Mouse (Mus musculus) ES-E14 (cell line): Measurements from ENCODE around the gene Bloc1s3. TPM values are rescaled to one million over a fixed set of nuclear protein-coding genes. Genes with fewer than 3 reads are reported as not detected.
A peak's percentile ranks its signal among the peaks of the same experiment; 100 is the strongest.

Experiments
- DNase-seq: peaks from one replicate; pipeline ENCODE4 v3.0.0-alpha.2; 2013; ENCODE audit warnings: low read depth, low spot score
- H3K27ac ChIP-seq: 2 replicates; pipeline ENCODE4 v1.5.1; 2012; ENCODE audit warnings: low read depth, mild to moderate bottlenecking, low read length, moderate library complexity, mixed read lengths; ENCODE audit not compliant: poor library complexity, insufficient read depth, severe bottlenecking
- H3K36me3 ChIP-seq: 2 replicates; pipeline ENCODE4 v1.6.1; 2012; ENCODE audit warnings: mild to moderate bottlenecking, low read length, moderate library complexity, mixed read lengths; ENCODE audit not compliant: control insufficient read depth, poor library complexity, insufficient read depth, severe bottlenecking
- H3K4me1 ChIP-seq, 2 experiments: fragments of 150-350 bp in 1 of 2; sonication (generic) in 1 of 2; 2 replicates each; pipeline ENCODE4 v1.6.1; 2012; ENCODE audit warnings: low read length in 2 of 2, mild to moderate bottlenecking in 1 of 2, mixed read lengths in 1 of 2; ENCODE audit not compliant: control insufficient read depth in 2 of 2, insufficient read depth in 2 of 2, poor library complexity in 1 of 2
- H3K4me3 ChIP-seq, 2 experiments: fragments of 150-350 bp in 1 of 2; sonication (generic) in 1 of 2; 2 replicates each; pipeline ENCODE4 v1.5.1; 2012; ENCODE audit warnings: low read length in 2 of 2, low read depth in 1 of 2, mild to moderate bottlenecking in 1 of 2, mixed read lengths in 1 of 2; ENCODE audit not compliant: insufficient read depth in 1 of 2, poor library complexity in 1 of 2, severe bottlenecking in 1 of 2
- H3K9ac ChIP-seq: 2 replicates; pipeline ENCODE4 v1.6.1; 2012; ENCODE audit warnings: low read depth, mild to moderate bottlenecking, low read length, mixed read lengths; ENCODE audit not compliant: poor library complexity, insufficient read depth, severe bottlenecking
- H3K9me3 ChIP-seq: fragments of 150-350 bp; sonication (generic); 2 replicates; pipeline ENCODE4 v1.6.1; 2012; ENCODE audit warnings: low read depth, mild to moderate bottlenecking, low read length; ENCODE audit not compliant: control insufficient read depth, insufficient read depth
- CHD2 ChIP-seq: IDR thresholded peaks from 2 replicates; pipeline ENCODE4 v1.6.1; 2014; ENCODE audit warnings: mild to moderate bottlenecking, low read depth, low read length, inconsistent platforms
- HCFC1 ChIP-seq: IDR thresholded peaks from 2 replicates; pipeline ENCODE4 v1.6.1; 2012; ENCODE audit warnings: low read length, inconsistent platforms, borderline replicate concordance; ENCODE audit not compliant: insufficient read depth
- MAFK ChIP-seq: IDR thresholded peaks from 2 replicates; pipeline ENCODE4 v1.6.1; 2014; ENCODE audit warnings: mild to moderate bottlenecking, low read depth, low read length, inconsistent platforms; ENCODE audit not compliant: insufficient read depth
- ZC3H11A ChIP-seq: IDR thresholded peaks from 2 replicates; pipeline ENCODE4 v1.6.1; 2012; ENCODE audit warnings: low read depth, mild to moderate bottlenecking, inconsistent platforms, low read length, borderline replicate concordance
- ZNF384 ChIP-seq: IDR thresholded peaks from 2 replicates; pipeline ENCODE4 v1.6.1; 2012; ENCODE audit warnings: low read depth, low read length, inconsistent platforms
- in situ Hi-C, 2 experiments: fragments of 600-800 bp; cut with MboI; formaldehyde crosslinking; loops; one replicate each; pipeline ENCODE4 v1.15.1; 2025; ENCODE audit warnings: low sequenced_read_pairs in 2 of 2, inconsistent platforms in 1 of 2; ENCODE audit not compliant: unreplicated experiment in 2 of 2
- total RNA-seq: library from RNA; depleted of rRNA; stranded (reverse); fragments of 300-350 nt; gene quantifications from 2 replicates; pipeline ENCODE4 v1.2.3, GENCODE M21; 2012

The Bloc1s3 gene
- total RNA-seq, 1 experiment = 3.1 TPM

GRCm38 (mm10) chr7:19458591-19459111 lies 49.5 kb downstream of the Bloc1s3 start, which contains the start of gene Mark4:
TSS of gene Mark4 (minus strand) at chr7:19458821.
- H3K27ac ChIP-seq = peak within 1 kb of the TSS; percentile 37; the same call in 1 of the 2 replicates
- in situ Hi-C loops = no loop called here
- no peak; the same call in 1 of the 2 replicates for TF ChIP-seq HCFC1
- no peak for TF ChIP-seq ZNF384
- TF ChIP-seq CHD2 = no peak
- no peak for TF ChIP-seq MAFK
- no peak for TF ChIP-seq ZC3H11A
- H3K4me1 ChIP-seq = peaks cover 0 to 35% of the 10 kb centered on the region in 2 experiments; a peak in 2 of 4 replicates
- no peaks in the 10 kb centered on the region for H3K9me3 ChIP-seq
- peak within 1 kb of the TSS; percentile 89 for H3K9ac ChIP-seq
- H3K36me3 ChIP-seq = no peaks in the 10 kb centered on the region; the same call in 1 of the 2 replicates
- peak; percentile 70 for DNase-seq
- H3K4me3 ChIP-seq = peak within 1 kb of the TSS; percentile 94 to 99

DNA sequence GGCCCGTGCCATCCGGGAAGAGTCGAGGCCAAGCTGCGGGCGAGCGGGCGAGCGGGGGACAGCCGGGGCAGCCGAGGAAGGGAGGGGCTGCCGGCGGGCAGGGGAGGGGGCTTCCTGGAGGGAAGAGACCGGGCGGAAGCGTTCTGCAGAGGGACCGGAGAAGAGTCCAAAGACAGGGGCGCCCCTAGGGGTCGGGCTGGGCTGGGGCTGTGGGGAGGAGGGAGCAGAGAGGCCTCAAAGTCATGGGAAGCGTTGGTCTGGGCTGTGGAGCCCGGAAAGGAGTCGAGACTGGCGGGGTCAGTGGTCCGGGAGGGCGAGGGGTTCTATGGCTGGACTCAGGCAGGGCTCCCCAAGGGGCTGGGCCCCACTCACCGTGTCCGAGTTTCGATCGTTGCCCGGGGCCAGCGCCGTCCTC lies 50.1 kb downstream of the Bloc1s3 start:
- DNase-seq = no peak
- in situ Hi-C loops = no loop called here
- Histone ChIP-seq H3K27ac (peak overlapping the region; percentile 37; the same call in 1 of the 2 replicates), H3K36me3 (no peaks in the 10 kb centered on the region; the same call in 1 of the 2 replicates), H3K4me3 (peak overlapping the region; percentile 94 to 99), H3K4me1 (peaks cover 0 to 31% of the 10 kb centered on the region in 2 experiments; a peak in 2 of 4 replicates), H3K9ac (peak overlapping the region; percentile 89), H3K9me3 (no peaks in the 10 kb centered on the region)
- TF ChIP-seq CHD2 = no peak
- TF ChIP-seq HCFC1 = 0 out of 2 replicates have a peak, but pooled peaks have one; percentile 29
- no peak for TF ChIP-seq ZC3H11A
- no peak for TF ChIP-seq MAFK
- TF ChIP-seq ZNF384 = no peak

DNA sequence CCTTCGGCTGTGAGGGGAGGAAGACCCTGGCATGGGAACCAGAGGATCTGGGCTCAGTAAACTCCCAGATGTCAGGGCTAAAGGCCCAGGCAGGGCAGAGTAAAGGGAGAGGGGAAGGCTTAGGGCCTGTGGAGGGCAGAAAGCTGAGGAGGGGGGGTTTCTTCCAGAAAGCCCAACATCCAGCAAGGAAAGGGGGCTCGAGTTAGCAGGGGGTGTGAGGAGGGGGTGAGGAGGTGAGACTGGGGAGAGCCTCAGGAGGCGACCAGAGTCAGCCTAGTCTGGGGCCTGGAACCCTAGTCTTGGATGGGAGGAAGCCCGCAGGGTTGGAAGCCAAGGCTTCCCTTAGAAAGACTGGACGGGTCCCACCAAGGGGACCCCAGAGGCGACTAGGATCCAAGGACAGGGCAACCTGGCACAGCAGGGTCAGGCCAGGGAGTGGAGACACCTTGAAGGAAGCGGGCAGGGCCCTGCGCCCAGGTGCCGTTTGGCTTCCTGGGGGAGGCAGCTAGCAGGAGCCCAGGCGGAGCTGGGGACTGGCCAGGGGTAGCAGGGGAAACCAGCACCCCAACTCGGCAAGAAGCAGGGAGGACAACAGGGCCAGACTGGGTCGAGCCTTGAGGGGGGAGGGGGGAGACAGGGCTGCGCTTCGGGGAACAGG lies 50.6 kb downstream of the Bloc1s3 start:
- H3K9me3 ChIP-seq = no peaks in the 10 kb centered on the region
- in situ Hi-C loops = no loop called here
- peak overlapping the region; percentile 89 for H3K9ac ChIP-seq
- peak overlapping the region; percentile 94 to 99 for H3K4me3 ChIP-seq
- H3K27ac ChIP-seq = 0 out of 2 replicates have a peak overlapping the region, but pooled peaks have one; percentile 1
- no peak for DNase-seq
- no peak for TF ChIP-seq MAFK
- H3K36me3 ChIP-seq = no peaks in the 10 kb centered on the region; the same call in 1 of the 2 replicates
- H3K4me1 ChIP-seq = peaks cover 0 to 27% of the 10 kb centered on the region in 2 experiments; a peak in 2 of 4 replicates

GRCm38 (mm10) chr7:19456628-19457027 lies 51.5 kb downstream of the Bloc1s3 start:
- Histone ChIP-seq H3K36me3 (no peaks in the 10 kb centered on the region; the same call in 1 of the 2 replicates), H3K27ac (no peak overlapping the region), H3K4me3 (no peak overlapping the region; a peak in 1 of 4 replicates), H3K9me3 (no peaks in the 10 kb centered on the region), H3K9ac (no peak overlapping the region), H3K4me1 (peaks cover 0 to 27% of the 10 kb centered on the region in 2 experiments; a peak in 2 of 4 replicates)
- no peak for DNase-seq
- TF ChIP-seq ZC3H11A (no peak), CHD2 (no peak), ZNF384 (no peak), HCFC1 (no peak), MAFK (no peak)
- in situ Hi-C loops = no loop called here
